Mouse (Mus musculus): ENCODE data around the gene Rbfox3. TPM values are rescaled to one million over a fixed set of nuclear protein-coding genes. Genes with fewer than 3 reads are reported as not detected.

The Rbfox3 gene
- polyA plus RNA-seq, 1 experiment from 2014 or later = 8.2 TPM

- no peaks in the 10 kb centered on the region for H3K27me3 ChIP-seq (ENCODE audit: control insufficient read depth, insufficient read depth, low read length)
- no peak for ATAC-seq (ENCODE audit: low FRiP score)
- H3K9ac ChIP-seq (ENCODE audit: low read length) = no peak overlapping the region
- 92% methylated on average over 2 of the region's 2 CpGs for WGBS
- H3K9me3 ChIP-seq (ENCODE audit: control insufficient read depth, low read length) = no peaks in the 10 kb centered on the region
- H3K36me3 ChIP-seq (ENCODE audit: control insufficient read depth, insufficient read depth, low read length) = no peaks in the 10 kb centered on the region
- H3K4me2 ChIP-seq = no peak overlapping the region
- H3K4me3 ChIP-seq (ENCODE audit: low read depth, low read length) = no peak overlapping the region
- H3K4me1 ChIP-seq (ENCODE audit: control insufficient read depth, insufficient read depth, low read length) = no peaks in the 10 kb centered on the region
- no peak for DNase-seq (ENCODE audit: low spot score, missing footprints)
- no peak overlapping the region for H3K27ac ChIP-seq (ENCODE audit: low read depth, low read length)
These were observed 390.5 kb downstream of the Rbfox3 start for GRCm38 (mm10) chr11:118520932-118521331.

- WGBS = 59% methylated on average over 5 of the region's 5 CpGs
- H3K4me1 ChIP-seq (ENCODE audit: control insufficient read depth, insufficient read depth, low read length) = no peaks in the 10 kb centered on the region
- DNase-seq (ENCODE audit: low spot score, missing footprints) = no peak
- no peaks in the 10 kb centered on the region for H3K9me3 ChIP-seq (ENCODE audit: control insufficient read depth, low read length)
- no peaks in the 10 kb centered on the region for H3K36me3 ChIP-seq (ENCODE audit: control insufficient read depth, insufficient read depth, low read length)
- no peak overlapping the region for H3K4me3 ChIP-seq (ENCODE audit: low read depth, low read length)
- H3K4me2 ChIP-seq = no peak overlapping the region
- H3K9ac ChIP-seq (ENCODE audit: low read length) = no peak overlapping the region
- ATAC-seq (ENCODE audit: low FRiP score) = no peak
- H3K27me3 ChIP-seq (ENCODE audit: control insufficient read depth, insufficient read depth, low read length) = no peaks in the 10 kb centered on the region
- H3K27ac ChIP-seq (ENCODE audit: low read depth, low read length) = no peak overlapping the region
These were observed 391.1 kb downstream of the Rbfox3 start for GRCm38 (mm10) chr11:118520251-118520650.

DNA sequence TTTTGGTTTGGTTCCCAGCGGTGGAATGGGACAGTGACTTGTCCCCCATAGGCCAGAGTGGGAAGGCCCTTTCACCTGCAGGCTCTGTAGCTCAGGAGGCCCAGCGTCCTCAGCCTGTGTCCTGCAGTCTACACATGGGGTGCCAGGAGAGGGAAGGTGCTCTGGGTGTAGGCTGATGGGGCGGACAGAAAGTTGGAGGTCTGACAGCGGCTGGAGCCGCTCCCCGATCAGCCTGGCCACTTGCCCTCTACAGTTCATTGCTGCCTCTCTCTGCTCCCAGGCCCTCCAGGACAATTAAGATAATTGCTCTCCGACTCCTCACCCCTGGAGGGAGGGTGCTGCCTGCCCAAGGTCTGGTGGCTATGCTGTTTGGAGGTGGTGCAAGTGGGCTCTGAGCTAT, 392.7 kb downstream of the Rbfox3 start:
- Histone ChIP-seq H3K4me2 (no peak overlapping the region), H3K4me1 (ENCODE audit: control insufficient read depth, insufficient read depth, low read length) (no peaks in the 10 kb centered on the region), H3K9ac (ENCODE audit: low read length) (no peak overlapping the region), H3K27me3 (ENCODE audit: control insufficient read depth, insufficient read depth, low read length) (no peaks in the 10 kb centered on the region), H3K36me3 (ENCODE audit: control insufficient read depth, insufficient read depth, low read length) (no peaks in the 10 kb centered on the region), H3K4me3 (ENCODE audit: low read depth, low read length) (no peak overlapping the region), H3K9me3 (ENCODE audit: control insufficient read depth, low read length) (no peaks in the 10 kb centered on the region), H3K27ac (ENCODE audit: low read depth, low read length) (no peak overlapping the region)
- 76% methylated on average over 7 of the region's 7 CpGs for WGBS
- DNase-seq (ENCODE audit: low spot score, missing footprints) = no peak
- ATAC-seq (ENCODE audit: low FRiP score) = no peak

- WGBS = 87% methylated on average over 7 of the region's 7 CpGs
- Histone ChIP-seq H3K27me3 (ENCODE audit: control insufficient read depth, insufficient read depth, low read length) (no peaks in the 10 kb centered on the region), H3K27ac (ENCODE audit: low read depth, low read length) (no peak overlapping the region), H3K4me1 (ENCODE audit: control insufficient read depth, insufficient read depth, low read length) (no peaks in the 10 kb centered on the region), H3K4me2 (no peak overlapping the region), H3K4me3 (ENCODE audit: low read depth, low read length) (no peak overlapping the region), H3K9me3 (ENCODE audit: control insufficient read depth, low read length) (no peaks in the 10 kb centered on the region), H3K36me3 (ENCODE audit: control insufficient read depth, insufficient read depth, low read length) (no peaks in the 10 kb centered on the region), H3K9ac (ENCODE audit: low read length) (no peak overlapping the region)
- DNase-seq (ENCODE audit: low spot score, missing footprints) (no peak), ATAC-seq (ENCODE audit: low FRiP score) (no peak)
These were observed 393.5 kb downstream of the Rbfox3 start for GRCm38 (mm10) chr11:118517924-118518323.

- DNase-seq (ENCODE audit: low spot score, missing footprints) (no peak), ATAC-seq (ENCODE audit: low FRiP score) (no peak)
- no peaks in the 10 kb centered on the region for H3K36me3 ChIP-seq (ENCODE audit: control insufficient read depth, insufficient read depth, low read length)
- H3K27ac ChIP-seq (ENCODE audit: low read depth, low read length) = no peak overlapping the region
- no peak overlapping the region for H3K9ac ChIP-seq (ENCODE audit: low read length)
- no peak overlapping the region for H3K4me3 ChIP-seq (ENCODE audit: low read depth, low read length)
- no peaks in the 10 kb centered on the region for H3K9me3 ChIP-seq (ENCODE audit: control insufficient read depth, low read length)
- no peaks in the 10 kb centered on the region for H3K27me3 ChIP-seq (ENCODE audit: control insufficient read depth, insufficient read depth, low read length)
- WGBS = 68% methylated on average over 13 of the region's 15 CpGs
- H3K4me2 ChIP-seq = no peak overlapping the region
- no peaks in the 10 kb centered on the region for H3K4me1 ChIP-seq (ENCODE audit: control insufficient read depth, insufficient read depth, low read length)
These were observed 399.0 kb downstream of the Rbfox3 start for GRCm38 (mm10) chr11:118512257-118512910.

- Histone ChIP-seq H3K36me3 (ENCODE audit: control insufficient read depth, insufficient read depth, low read length) (no peaks in the 10 kb centered on the region), H3K27ac (ENCODE audit: low read depth, low read length) (no peak overlapping the region), H3K9ac (ENCODE audit: low read length) (no peak overlapping the region), H3K4me2 (no peak overlapping the region), H3K4me3 (ENCODE audit: low read depth, low read length) (no peak overlapping the region), H3K9me3 (ENCODE audit: control insufficient read depth, low read length) (no peaks in the 10 kb centered on the region), H3K27me3 (ENCODE audit: control insufficient read depth, insufficient read depth, low read length) (no peaks in the 10 kb centered on the region), H3K4me1 (ENCODE audit: control insufficient read depth, insufficient read depth, low read length) (no peaks in the 10 kb centered on the region)
- WGBS = 80% methylated on average over 6 of the region's 6 CpGs
- DNase-seq (ENCODE audit: low spot score, missing footprints) = no peak
- ATAC-seq (ENCODE audit: low FRiP score) = no peak
These were observed 399.5 kb downstream of the Rbfox3 start for GRCm38 (mm10) chr11:118511851-118512250.

DNA sequence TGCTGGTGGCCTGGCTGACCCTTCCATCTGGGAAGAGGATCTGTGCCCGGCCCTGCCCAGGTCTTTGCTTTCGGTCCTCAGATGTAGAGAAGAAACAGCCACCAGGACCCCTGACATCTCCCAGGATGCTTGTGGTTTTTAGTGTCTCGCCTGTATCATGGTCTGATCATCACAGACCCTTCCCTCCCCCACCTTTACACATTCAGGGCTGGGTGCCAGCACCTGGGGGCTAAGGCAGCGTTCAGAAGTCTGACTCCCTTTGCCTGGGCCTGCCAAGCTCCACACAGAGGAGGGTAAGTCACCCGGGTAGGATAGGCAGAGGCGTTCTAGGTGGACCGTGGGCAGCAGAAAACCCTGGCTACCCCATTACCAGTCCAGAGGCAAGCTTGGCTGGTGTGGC, 403.1 kb downstream of the Rbfox3 start:
- no peak overlapping the region for H3K4me2 ChIP-seq
- no peak overlapping the region for H3K27ac ChIP-seq (ENCODE audit: low read depth, low read length)
- H3K27me3 ChIP-seq (ENCODE audit: control insufficient read depth, insufficient read depth, low read length) = peaks cover 5% of the 10 kb centered on the region; the same call in 1 of the 2 replicates
- peak; percentile 86 for DNase-seq (ENCODE audit: low spot score, missing footprints)
- H3K36me3 ChIP-seq (ENCODE audit: control insufficient read depth, insufficient read depth, low read length) = no peaks in the 10 kb centered on the region
- no peak overlapping the region for H3K9ac ChIP-seq (ENCODE audit: low read length)
- H3K4me1 ChIP-seq (ENCODE audit: control insufficient read depth, insufficient read depth, low read length) = no peaks in the 10 kb centered on the region; the same call in 1 of the 2 replicates
- no peaks in the 10 kb centered on the region for H3K9me3 ChIP-seq (ENCODE audit: control insufficient read depth, low read length)
- H3K4me3 ChIP-seq (ENCODE audit: low read depth, low read length) = no peak overlapping the region
- WGBS = 80% methylated on average over 7 of the region's 7 CpGs
- ATAC-seq (ENCODE audit: low FRiP score) = no peak

- Histone ChIP-seq H3K36me3 (ENCODE audit: control insufficient read depth, insufficient read depth, low read length) (no peaks in the 10 kb centered on the region), H3K9me3 (ENCODE audit: control insufficient read depth, low read length) (no peaks in the 10 kb centered on the region), H3K9ac (ENCODE audit: low read length) (no peak overlapping the region), H3K4me3 (ENCODE audit: low read depth, low read length) (no peak overlapping the region), H3K27ac (ENCODE audit: low read depth, low read length) (no peak overlapping the region), H3K27me3 (ENCODE audit: control insufficient read depth, insufficient read depth, low read length) (peaks cover 6% of the 10 kb centered on the region; the same call in 1 of the 2 replicates), H3K4me2 (no peak overlapping the region), H3K4me1 (ENCODE audit: control insufficient read depth, insufficient read depth, low read length) (no peaks in the 10 kb centered on the region; the same call in 1 of the 2 replicates)
- DNase-seq (ENCODE audit: low spot score, missing footprints) = peak; percentile 99
- peak; percentile 57; the same call in 1 of the 2 replicates for ATAC-seq (ENCODE audit: low FRiP score)
- WGBS = 41% methylated on average over 5 of the region's 5 CpGs
These were observed 403.5 kb downstream of the Rbfox3 start for GRCm38 (mm10) chr11:118507904-118508303.

GRCm38 (mm10) chr11:118507095-118507494, 404.3 kb downstream of the Rbfox3 start:
- WGBS = 85% methylated on average over 6 of the region's 6 CpGs
- no peak for ATAC-seq (ENCODE audit: low FRiP score)
- no peak overlapping the region for H3K4me2 ChIP-seq

More at GRCm38 (mm10) chr11:118507095-118507494, 404.3 kb downstream of the Rbfox3 start:
- H3K4me3 ChIP-seq (ENCODE audit: low read depth, low read length) = no peak overlapping the region
- H3K27ac ChIP-seq (ENCODE audit: low read depth, low read length) = no peak overlapping the region
- H3K9ac ChIP-seq (ENCODE audit: low read length) = no peak overlapping the region
- no peaks in the 10 kb centered on the region for H3K36me3 ChIP-seq (ENCODE audit: control insufficient read depth, insufficient read depth, low read length)
- H3K9me3 ChIP-seq (ENCODE audit: control insufficient read depth, low read length) = no peaks in the 10 kb centered on the region
- peaks cover 6% of the 10 kb centered on the region; the same call in 1 of the 2 replicates for H3K27me3 ChIP-seq (ENCODE audit: control insufficient read depth, insufficient read depth, low read length)
- no peak for DNase-seq (ENCODE audit: low spot score, missing footprints)
- no peaks in the 10 kb centered on the region; the same call in 1 of the 2 replicates for H3K4me1 ChIP-seq (ENCODE audit: control insufficient read depth, insufficient read depth, low read length)
